Mouse (Mus musculus) left cerebral cortex, postnatal 4 days (tissue): Measurements from ENCODE around the gene Clic3. TPM values are rescaled to one million over a fixed set of nuclear protein-coding genes. Genes with fewer than 3 reads are reported as not detected.
A peak's percentile ranks its signal among the peaks of the same experiment; 100 is the strongest.

Experiments used
- DNase-seq: peaks from one replicate; pipeline ENCODE4 v3.0.0-alpha.2; 2022
- intact Hi-C: fragments of 180-260 bp; cut with DNase I; formaldehyde crosslinking; loops from one replicate; pipeline ENCODE4 v1.15.1; 2025
- total RNA-seq, 2 experiments: library from RNA; stranded (reverse); gene quantifications; 2 replicates each; pipeline ENCODE4 v1.2.3; 2021

The Clic3 gene
- total RNA-seq, 2 experiments from 2014 or later = 0.52 TPM; not detected in 1

DNA sequence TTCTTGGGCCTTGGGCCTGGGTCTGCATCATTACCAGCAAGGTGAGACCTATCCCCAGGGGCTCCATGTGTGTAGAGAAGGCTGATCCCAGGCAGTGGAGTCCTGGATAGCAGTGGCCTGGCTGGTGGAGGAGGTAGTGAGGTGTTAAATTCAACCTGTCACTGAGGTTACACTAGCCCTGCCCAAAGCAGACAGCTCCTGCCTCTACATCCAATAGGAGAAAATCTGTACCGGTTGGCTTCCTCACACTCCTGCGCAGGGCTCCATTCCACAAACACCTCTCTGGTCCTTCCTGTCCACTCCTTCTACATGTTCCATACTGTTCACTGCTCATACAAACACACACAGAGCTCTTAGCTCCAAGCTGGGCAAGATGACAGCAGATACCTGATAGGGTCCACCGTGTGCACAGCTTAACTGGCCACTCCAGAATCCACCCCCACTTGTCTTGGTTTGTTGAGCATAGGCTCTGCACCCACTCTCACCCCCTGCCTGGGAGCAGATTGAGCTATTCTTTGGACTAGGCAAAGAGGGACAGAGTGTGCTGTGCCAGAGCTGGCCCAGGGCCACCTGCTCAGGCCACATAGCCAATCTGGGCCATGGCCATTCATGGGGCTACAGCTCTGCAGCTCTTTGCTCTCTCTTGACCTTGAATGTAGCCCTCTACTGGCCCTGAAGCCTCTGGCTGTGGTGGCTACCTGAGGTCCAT, 21.5 kb downstream of the Clic3 start:
- intact Hi-C loops = no loop called here
- peak; percentile 69 for DNase-seq

DNA sequence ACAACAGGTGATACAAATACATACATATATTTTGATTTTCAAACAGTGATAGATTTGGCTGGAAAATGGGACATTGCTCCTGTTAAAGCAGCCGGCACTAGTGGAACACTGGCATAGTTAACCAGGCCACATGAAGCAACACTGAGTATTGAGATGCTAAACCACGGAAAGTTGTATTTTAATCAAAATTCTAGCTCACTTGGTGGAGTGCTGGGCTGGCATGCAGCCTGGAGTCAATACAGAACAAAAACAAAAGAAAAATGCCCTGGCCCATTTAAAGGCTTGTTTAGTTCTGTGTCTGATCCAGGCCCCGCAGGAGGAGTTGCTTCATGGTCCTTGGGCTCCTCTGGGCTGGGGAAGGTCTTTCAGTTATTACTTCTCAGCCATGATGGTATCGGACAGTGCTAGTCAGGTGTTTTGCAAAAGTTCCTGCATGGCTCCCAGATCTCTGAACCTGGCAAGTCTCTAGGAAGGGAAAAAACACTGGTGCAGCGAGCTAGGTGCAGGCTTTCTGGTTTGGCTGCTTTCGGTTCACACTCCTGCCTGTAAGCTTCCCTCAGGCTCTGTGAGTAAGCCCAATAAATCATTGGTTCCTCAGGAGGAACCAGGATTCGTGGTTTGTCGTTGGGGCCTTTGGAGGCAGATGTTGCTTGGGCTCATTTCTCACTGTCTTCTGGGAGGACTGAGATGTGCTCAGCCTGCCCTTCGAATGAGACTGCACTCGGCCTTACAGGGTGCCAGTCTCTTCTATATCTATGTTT, 23.1 kb downstream of the Clic3 start:
- intact Hi-C loops = no loop called here
- DNase-seq = no peak

DNA sequence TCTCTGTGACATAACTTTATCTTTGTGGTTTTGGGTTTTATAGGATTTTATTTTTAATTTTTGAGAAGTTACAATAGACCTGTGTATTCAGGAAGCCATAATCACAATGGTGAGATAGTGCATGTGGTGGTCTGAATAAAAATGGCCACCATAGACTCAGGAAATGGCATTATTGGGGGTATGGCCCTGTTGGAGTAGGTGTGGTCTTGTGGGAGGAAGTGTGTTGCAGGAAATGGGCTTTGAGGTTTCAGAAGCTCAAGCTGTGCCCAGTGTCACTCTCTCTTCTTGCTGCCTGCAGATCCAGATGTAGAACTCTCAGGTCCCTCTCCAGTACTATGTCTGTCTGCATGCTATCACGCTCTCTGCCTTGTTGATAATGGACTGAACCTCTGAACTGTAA, 23.9 kb downstream of the Clic3 start:
- intact Hi-C loops = no loop called here

DNA sequence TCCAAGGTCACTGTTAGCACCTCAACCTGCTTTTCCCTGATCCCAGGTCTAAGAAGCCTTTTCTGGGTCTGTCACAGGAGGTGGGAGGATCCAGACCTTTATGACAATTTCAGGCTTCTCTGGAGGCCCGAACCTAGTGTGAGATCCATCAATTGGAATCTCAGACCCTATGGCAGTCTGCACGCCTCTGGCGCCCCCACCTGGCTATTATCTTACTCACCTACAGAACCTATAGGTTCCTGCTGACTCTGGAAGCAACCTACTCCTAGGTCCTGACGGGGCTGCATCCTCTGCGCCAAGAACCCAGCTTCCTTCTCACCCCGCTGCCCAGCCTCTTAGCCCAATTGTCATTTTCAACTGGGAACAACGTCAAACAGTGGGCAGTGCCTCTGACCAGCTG, 26.3 kb downstream of the Clic3 start:
- intact Hi-C loops = no loop called here
- DNase-seq = no peak

More for the DNA sequence above, 23.9 kb downstream of the Clic3 start:
- DNase-seq = no peak

DNA sequence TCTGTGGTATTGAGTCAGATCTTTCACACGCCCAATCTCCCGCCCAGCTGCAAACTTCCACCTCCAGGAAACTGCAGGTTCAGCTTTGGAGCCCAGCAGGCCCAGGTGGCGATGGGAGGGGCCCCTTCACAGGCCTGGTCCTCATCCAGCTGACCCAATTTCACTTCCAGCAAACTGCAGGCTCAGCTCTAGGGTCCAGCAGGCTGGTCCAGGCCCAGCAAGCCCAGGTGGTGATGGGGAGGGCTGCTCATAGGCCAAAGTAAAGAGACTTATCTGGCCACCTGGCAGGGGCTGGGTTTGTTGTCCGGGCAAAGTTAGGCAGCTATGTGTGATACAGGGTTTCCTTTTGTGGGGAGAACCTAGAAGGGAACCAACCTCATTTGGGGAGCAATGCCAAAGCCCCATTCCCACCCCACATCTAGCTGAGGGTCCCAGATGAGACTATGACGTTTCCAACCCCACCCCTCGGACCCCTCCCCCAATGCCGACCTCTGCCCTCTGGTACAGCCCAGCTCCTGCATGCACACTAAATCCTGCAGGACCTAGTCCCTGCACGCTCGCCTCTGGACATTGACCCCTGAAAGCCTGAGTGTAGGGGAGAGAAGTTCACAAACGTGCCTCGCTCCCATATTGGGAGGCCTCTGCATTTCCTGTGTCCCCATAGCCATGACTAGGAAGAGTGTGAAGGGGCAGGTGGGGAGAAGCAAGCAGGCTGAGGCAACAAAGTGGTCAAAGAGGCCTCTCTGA, 28.4 kb downstream of the Clic3 start:
- intact Hi-C loops = no loop called here
- DNase-seq = peak; percentile 59

DNA sequence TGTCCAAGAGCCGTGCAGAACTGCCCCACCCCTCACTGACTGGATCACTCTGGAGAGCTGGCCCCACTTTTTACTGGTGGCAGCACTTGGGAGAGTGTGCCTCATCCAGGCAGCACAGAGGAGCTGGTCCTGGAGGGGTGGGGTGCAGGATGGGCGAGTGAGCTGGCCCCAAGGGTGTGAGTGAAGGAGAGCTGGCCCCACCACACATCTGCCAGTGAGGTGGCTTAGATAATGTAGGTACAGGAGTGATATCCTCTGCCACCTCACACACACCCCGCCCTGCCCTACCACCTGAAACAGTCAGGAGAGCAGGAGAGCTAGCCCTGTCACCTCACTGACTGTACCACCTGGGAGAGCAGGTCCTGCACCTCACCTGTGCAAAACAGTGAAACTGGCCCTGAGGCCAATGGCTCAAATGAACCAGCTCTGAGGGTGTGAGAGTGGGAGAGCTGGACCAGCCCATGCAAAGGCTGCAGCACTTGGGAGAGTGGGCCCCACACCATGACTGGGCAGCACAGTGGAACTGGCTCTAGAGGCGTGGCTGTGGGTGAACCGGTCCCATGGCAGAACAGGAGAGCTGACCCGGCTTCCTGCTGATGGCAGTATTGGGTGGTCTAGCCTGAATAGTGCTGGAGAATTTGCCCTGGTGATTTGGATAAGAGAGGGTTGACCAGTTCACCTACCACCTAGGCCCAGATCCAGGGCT, 31.5 kb downstream of the Clic3 start:
- intact Hi-C loops = no loop called here
- DNase-seq = no peak

- intact Hi-C loops = no loop called here
- no peak for DNase-seq
These were observed 32.0 kb downstream of the Clic3 start for GRCm38 (mm10) chr2:25488671-25489068.

DNA sequence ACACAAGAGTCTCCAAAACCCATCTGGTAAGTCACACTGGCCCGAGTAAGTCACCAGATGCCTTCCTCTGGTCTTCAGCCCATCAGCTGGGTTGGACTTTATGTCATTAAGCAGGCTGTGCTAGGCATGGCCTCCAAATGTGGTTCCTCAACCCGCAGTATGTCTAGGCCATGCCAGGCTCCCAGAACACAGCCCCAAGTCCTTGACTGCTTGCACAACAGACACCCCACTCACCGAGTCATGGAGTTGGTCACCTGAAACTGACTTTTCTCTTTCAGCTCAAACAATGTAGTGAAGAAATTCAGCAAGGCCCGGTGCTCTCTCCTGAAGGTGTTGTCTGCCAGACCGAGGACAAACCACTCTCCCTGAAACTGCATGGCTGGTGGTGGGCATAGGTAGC, 36.4 kb downstream of the Clic3 start:
- DNase-seq = no peak
- intact Hi-C loops = no loop called here

DNA sequence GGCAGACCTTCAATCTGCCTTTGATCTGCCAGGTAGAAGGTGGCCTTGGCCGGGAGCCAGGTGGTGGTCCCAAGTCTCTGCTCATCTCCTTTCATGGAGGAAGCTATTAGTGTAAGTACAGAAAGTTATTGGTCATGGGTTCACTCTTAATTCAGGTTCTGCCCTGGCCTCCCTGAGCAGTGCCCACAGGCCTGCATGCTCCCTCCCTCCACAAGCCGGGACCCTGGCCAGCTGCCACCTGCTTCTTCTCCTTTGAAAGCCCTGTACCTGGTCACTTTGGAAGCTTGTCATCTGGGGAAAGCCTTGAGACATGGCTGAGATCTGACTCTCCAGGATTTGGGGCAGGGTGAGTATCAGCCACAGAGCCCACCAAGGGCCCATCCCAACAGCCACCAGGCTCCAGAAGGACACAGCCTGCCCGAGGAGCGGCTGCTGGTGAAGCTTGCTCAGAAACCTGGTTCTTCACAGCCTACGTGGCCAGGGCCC, 36.9 kb downstream of the Clic3 start, which contains the start of gene Lcn12:
TSS of gene Lcn12 (minus strand) at position 436 of the 486 bp plus-strand sequence.
- no peak for DNase-seq
- intact Hi-C loops = no loop called here

GRCm38 (mm10) chr2:25496462-25496861, 39.8 kb downstream of the Clic3 start:
- no peak for DNase-seq
- intact Hi-C loops = no loop called here

- no peak for DNase-seq
- intact Hi-C loops = no loop called here
These were observed 41.4 kb downstream of the Clic3 start for GRCm38 (mm10) chr2:25497846-25498575.

GRCm38 (mm10) chr2:25498622-25499478, 42.2 kb downstream of the Clic3 start:
- DNase-seq = no peak
- intact Hi-C loops = no loop called here

DNA sequence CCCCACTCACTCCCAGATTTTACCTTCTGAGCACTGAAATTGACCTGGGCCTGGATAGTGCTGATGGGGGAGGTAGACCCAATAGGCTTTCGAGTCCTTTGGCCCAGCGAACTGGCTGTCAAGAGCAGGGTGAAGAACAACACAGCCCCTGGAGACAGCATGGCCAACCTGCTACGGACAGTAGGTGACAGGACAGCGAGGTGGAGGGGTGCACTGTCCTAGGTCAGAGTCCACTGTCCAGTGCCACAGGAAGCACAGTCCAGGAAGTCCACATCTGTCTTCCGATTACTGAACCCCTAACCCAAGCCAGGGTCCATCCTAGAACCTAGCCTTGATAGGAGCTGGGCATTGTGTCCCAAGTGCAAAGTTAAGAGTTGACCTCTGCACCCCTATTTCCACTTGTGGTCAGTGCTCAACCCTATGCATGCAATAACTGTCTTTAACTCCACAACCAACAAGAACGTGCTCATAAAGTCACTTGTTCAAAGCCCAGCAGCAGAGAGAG, 43.5 kb downstream of the Clic3 start:
- intact Hi-C loops = no loop called here
- DNase-seq = no peak

DNA sequence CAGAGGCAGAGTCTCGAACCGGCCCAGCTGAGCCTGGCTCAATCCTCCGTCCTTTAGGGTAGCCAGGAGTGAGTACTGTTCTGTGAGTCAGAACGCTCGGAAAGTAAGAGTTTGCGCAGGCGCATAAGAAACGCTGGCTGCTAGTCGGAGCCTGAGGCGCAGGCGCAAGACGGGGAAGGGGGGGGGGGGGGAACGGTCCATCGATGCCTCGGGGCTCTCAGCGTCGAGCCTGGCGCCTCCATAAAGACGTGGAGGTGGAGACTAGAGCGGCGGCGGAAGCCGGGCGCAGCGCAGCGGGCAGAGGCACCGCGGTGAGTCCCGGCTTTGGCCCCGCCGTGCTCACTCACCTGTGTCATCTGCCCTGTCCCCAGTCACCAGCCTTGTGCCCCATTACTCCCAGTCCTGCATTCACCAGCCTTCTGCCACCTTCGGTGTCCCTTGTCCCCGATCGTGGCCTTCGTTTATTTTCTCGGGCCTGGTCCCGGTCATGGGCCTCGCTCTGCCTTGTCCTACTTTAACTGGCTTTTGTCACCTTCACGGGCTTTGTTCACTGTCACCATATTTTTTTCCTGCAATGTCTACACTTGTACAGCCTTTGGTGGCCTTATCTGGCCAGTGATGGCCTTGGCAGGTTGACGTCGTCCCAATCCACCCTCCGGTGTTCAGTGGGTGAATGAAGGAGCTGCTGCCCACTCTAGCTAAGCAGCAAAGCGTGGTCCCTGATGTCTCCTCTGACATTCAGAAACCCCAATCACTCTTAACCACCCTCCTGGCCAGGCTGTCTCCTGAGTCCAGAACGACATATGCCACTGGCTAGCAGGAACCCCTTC, 44.2 kb downstream of the Clic3 start, which contains the start of gene Fbxw5:
TSS of gene Fbxw5 (plus strand) at position 175 of the 830 bp plus-strand sequence.
- peak; percentile 89 for DNase-seq
- intact Hi-C loops = no loop called here

DNA sequence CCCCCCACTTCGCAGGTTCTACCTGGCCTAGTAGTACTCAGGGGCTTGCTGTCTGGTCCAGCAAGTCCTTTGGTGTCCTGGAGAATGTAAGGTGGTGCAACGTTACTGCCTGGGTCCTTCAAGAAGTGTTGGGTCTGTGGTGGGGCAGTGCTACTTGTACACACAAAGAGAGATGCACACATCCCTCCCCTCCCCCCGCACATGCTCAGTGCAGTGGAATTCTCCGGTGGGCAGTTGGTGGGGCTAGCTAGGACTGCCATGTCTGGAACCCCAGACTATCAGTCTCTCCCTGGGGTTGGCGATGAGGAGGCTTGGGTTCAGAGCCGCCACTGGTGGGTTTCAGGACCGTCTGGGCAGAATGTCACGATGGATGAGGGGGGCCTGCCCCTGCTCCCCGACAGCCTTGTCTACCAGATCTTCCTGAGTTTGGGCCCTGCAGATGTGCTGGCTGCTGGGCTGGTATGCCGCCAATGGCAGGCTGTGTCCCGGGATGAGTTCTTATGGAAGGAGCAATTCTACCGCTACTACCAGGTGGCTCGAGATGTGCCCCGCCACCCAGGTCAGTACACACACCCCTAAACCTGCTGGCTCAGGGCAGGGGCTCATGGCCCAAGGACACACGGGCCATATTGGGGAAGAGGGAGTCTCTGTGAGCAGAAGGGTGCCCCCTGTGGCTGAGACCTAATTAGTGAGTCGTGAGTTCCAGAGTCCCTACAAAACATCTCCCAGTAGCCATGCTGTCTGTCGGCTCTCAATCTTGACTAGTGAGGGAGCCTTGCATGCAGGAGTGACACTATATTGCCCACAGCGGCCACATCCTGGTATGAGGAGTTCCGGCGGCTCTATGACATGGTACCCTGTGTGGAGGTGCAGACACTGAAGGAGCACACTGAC, 45.2 kb downstream of the Clic3 start, which contains the start of gene C8g:
TSS of gene C8g (minus strand) at position 127 of the 894 bp plus-strand sequence.
- intact Hi-C loops = no loop called here
- no peak for DNase-seq

DNA sequence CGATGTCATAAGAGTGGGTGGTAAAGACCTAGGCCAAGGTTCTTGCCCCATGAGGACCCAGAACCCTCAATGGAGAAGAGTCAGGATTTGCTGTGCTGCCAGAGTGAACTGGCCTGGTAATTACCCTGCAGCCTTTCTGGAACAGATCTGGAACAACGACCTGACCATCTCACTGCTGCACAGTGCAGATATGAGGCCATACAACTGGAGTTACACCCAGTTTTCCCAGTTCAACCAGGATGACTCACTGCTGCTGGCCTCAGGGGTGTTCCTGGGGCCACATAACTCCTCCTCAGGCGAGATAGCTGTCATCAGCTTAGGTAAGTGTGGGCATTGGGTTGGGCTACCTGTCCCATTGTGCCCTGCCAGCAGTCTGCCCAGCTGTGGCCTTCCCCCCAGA, 46.1 kb downstream of the Clic3 start:
- intact Hi-C loops = no loop called here
- DNase-seq = no peak

DNA sequence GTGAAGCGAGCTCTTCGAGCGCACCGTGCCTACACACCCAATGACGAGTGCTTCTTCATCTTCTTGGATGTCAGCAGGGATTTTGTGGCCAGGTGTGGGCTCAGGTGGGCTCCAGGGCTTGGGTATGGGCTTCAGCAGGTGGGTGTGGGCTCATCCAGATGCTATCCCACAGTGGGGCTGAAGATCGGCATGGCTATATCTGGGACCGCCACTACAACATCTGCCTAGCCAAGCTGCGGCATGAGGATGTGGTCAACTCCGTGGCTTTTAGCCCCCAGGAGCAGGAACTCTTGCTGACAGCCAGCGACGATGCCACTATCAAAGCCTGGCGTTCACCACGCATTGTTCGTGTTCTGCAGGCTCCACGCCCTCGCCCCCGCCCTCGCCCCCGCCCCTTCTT, 47.9 kb downstream of the Clic3 start:
- no peak for DNase-seq
- intact Hi-C loops = no loop called here
